Mouse (Mus musculus) liver, embryonic 14.5 days (tissue): ENCODE data around the gene Wfikkn1.

Source experiments
- CTCF ChIP-seq: IDR thresholded peaks from 2 replicates; pipeline ENCODE4 v1.5.1; 2016; ENCODE audit warnings: antibody characterized with exemption, low read depth, control low read depth
- EP300 ChIP-seq: IDR thresholded peaks from 2 replicates; pipeline ENCODE4 v1.6.1; 2016; ENCODE audit warnings: antibody characterized with exemption, low read depth

- no peak for TF ChIP-seq CTCF
- TF ChIP-seq EP300 = no peak
These were observed 2.6 kb upstream of the Wfikkn1 start for GRCm38 (mm10) chr17:25883268-25883667.
